Mouse (Mus musculus): ENCODE measurements at regions not wholly inside any gene's neighbourhood (a gene's known extent, or its start where the extent isn't known, plus 50 kb on each side); places are given as distances from the start of the nearest gene placed in this dataset.

GRCm38 (mm10) chr13:97705926-97706325 is 54.5 kb downstream of the Gm10260 start:
- DNase-seq (ENCODE audit: low read depth, low spot score), result no peak

GRCm38 (mm10) chr13:97704541-97704940 is 55.9 kb downstream of the Gm10260 start:
- DNase-seq (ENCODE audit: low read depth, low spot score), result peak; percentile 70

GRCm38 (mm10) chr13:97698967-97699366 is 61.5 kb downstream of the Gm10260 start:
- DNase-seq (ENCODE audit: low read depth, low spot score), result no peak

GRCm38 (mm10) chr13:97698317-97698716 is 62.1 kb downstream of the Gm10260 start:
- no peak for DNase-seq (ENCODE audit: low read depth, low spot score)

GRCm38 (mm10) chr13:97697262-97697661 is 63.2 kb downstream of the Gm10260 start:
- DNase-seq (ENCODE audit: low read depth, low spot score), result no peak

- no peak for DNase-seq (ENCODE audit: low read depth, low spot score)
Measured at GRCm38 (mm10) chr13:97695022-97695421, 65.4 kb downstream of the Gm10260 start.

- DNase-seq (ENCODE audit: low read depth, low spot score), result no peak
Measured at GRCm38 (mm10) chr13:97694356-97694990, 66.0 kb downstream of the Gm10260 start.

GRCm38 (mm10) chr13:97688310-97688886 is 72.0 kb downstream of the Gm10260 start:
- DNase-seq (ENCODE audit: low read depth, low spot score), result no peak

- DNase-seq (ENCODE audit: low read depth, low spot score), result no peak
Measured at GRCm38 (mm10) chr13:97683836-97684235, 76.6 kb downstream of the Gm10260 start.

GRCm38 (mm10) chr13:97681228-97681987 is 79.0 kb downstream of the Gm10260 start:
- no peak for DNase-seq (ENCODE audit: low read depth, low spot score)

GRCm38 (mm10) chr13:97680283-97680896 is 80.0 kb downstream of the Gm10260 start:
- DNase-seq (ENCODE audit: low read depth, low spot score), result no peak

GRCm38 (mm10) chr13:97678991-97679390 is 81.4 kb downstream of the Gm10260 start:
- DNase-seq (ENCODE audit: low read depth, low spot score), result peak; percentile 7

GRCm38 (mm10) chr13:97676536-97677048 is 83.8 kb downstream of the Gm10260 start:
- DNase-seq (ENCODE audit: low read depth, low spot score), result no peak

GRCm38 (mm10) chr13:97673107-97673506 is 87.3 kb downstream of the Gm10260 start:
- no peak for DNase-seq (ENCODE audit: low read depth, low spot score)

GRCm38 (mm10) chr13:97672038-97672675 is 88.3 kb downstream of the Gm10260 start:
- DNase-seq (ENCODE audit: low read depth, low spot score), result no peak

GRCm38 (mm10) chr13:97669366-97669765 is 91.1 kb downstream of the Gm10260 start:
- no peak for DNase-seq (ENCODE audit: low read depth, low spot score)

- DNase-seq (ENCODE audit: low read depth, low spot score), result no peak
Measured at GRCm38 (mm10) chr13:97668910-97669309, 91.5 kb downstream of the Gm10260 start.

GRCm38 (mm10) chr13:97667313-97667712 is 93.1 kb downstream of the Gm10260 start:
- no peak for DNase-seq (ENCODE audit: low read depth, low spot score)

GRCm38 (mm10) chr13:97666761-97667160 is 93.7 kb downstream of the Gm10260 start:
- DNase-seq (ENCODE audit: low read depth, low spot score), result no peak

GRCm38 (mm10) chr13:97665226-97665625 is 95.2 kb downstream of the Gm10260 start:
- DNase-seq (ENCODE audit: low read depth, low spot score), result no peak

GRCm38 (mm10) chr13:97662741-97663140 is 97.7 kb downstream of the Gm10260 start:
- no peak for DNase-seq (ENCODE audit: low read depth, low spot score)

GRCm38 (mm10) chr13:97656618-97657017 is 103.8 kb downstream of the Gm10260 start:
- no peak for DNase-seq (ENCODE audit: low read depth, low spot score)

Measured in ES-CJ7 (cell line).